In the genomic region with DNA sequence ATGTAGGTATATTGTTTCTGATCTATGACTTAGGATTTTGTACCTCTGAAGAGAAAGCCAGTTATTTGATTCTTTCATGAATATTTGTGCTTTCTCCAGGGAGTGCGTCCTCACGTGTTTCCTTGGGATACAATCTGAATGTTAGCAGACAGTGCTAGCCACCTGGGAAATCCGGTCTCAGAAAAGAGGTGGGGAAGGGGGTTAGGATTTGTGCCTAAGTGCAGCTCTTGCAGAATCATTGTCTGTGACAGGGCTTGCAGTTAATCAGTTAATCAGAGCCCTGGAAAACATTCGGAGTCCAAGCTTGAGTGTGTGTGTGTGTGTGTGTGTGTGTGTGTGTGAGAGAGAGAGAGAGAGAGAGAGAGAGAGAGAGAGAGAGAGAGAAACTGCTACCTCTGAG, we compare ENCODE assay signal across 16 mouse cellular contexts. TPM values are rescaled to one million over a fixed set of nuclear protein-coding genes. Genes with fewer than 3 reads are reported as not detected.
DNase-seq lines count a peak whose midpoint lies in the region; ATAC-seq and TF ChIP-seq lines count a peak whose summit lies in the region.
"Had no signal": no experiment of that assay in that cellular context is flagged by ENCODE, and none has a peak within 500 bp of the region (broad histone marks: within the 10 kb centered on the region; RNA-seq: fewer than 3 reads in every experiment).

No protein-coding gene starts in this region.

- H3K9me3 ChIP-seq in hindbrain, embryonic 12.5 days (replicated peaks): no peaks in the 10 kb centered on the region
- no peaks in the 10 kb centered on the region for H3K9me3 ChIP-seq in hindbrain, embryonic 10.5 days
- no peaks in the 10 kb centered on the region for H3K9me3 ChIP-seq in neural tube, embryonic 13.5 days
- H3K9me3 ChIP-seq in hindbrain, postnatal 0 days (ENCODE audit: low read length): no peaks in the 10 kb centered on the region
- H3K9me3 ChIP-seq: limb, embryonic 10.5 days; liver, embryonic 13.5 days had no signal

- no peaks in the 10 kb centered on the region for H3K36me3 ChIP-seq in hindbrain, embryonic 12.5 days
- H3K36me3 ChIP-seq in hindbrain, embryonic 10.5 days: no peaks in the 10 kb centered on the region
- H3K36me3 ChIP-seq in neural tube, embryonic 13.5 days: no peaks in the 10 kb centered on the region
- no peaks in the 10 kb centered on the region for H3K36me3 ChIP-seq in hindbrain, postnatal 0 days (ENCODE audit: insufficient read depth, low read length)
- H3K36me3 ChIP-seq: limb, embryonic 10.5 days; liver, embryonic 13.5 days had no signal

- peak overlapping the region; percentile 38; the same call in 1 of the 2 replicates for H3K4me2 ChIP-seq in hindbrain, embryonic 12.5 days (replicated peaks)
- H3K4me2 ChIP-seq in neural tube, embryonic 13.5 days: peak overlapping the region; percentile 43
- H3K4me2 ChIP-seq in hindbrain, postnatal 0 days (ENCODE audit: low read depth, low read length): peak overlapping the region; percentile 50
- H3K4me2 ChIP-seq: liver, embryonic 13.5 days had no signal

- no peak for ATAC-seq in hindbrain, embryonic 12.5 days (ENCODE audit: low FRiP score)
- ATAC-seq in neural tube, embryonic 13.5 days (ENCODE audit: low read depth): 0 out of 2 replicates have a peak, but pooled peaks have one; percentile 28
- no peak for ATAC-seq in hindbrain, postnatal 0 days
- ATAC-seq in erythroblast, adult 5-6 weeks (replicated peaks; ENCODE audit: low FRiP score, poor library complexity, severe bottlenecking): no peak

- H3K9ac ChIP-seq in hindbrain, embryonic 12.5 days: no peak overlapping the region
- H3K9ac ChIP-seq in neural tube, embryonic 13.5 days: no peak overlapping the region; the same call in 1 of the 2 replicates
- H3K9ac ChIP-seq in hindbrain, postnatal 0 days (replicated peaks; ENCODE audit: low read length): peak overlapping the region; percentile 41
- H3K9ac ChIP-seq: liver, embryonic 13.5 days had no signal

- peaks cover 9% of the 10 kb centered on the region for H3K4me1 ChIP-seq in hindbrain, embryonic 12.5 days
- H3K4me1 ChIP-seq in hindbrain, embryonic 10.5 days (replicated peaks): peaks cover 7% of the 10 kb centered on the region; the same call in 1 of the 2 replicates
- peaks cover 34% of the 10 kb centered on the region for H3K4me1 ChIP-seq in neural tube, embryonic 13.5 days (replicated peaks)
- H3K4me1 ChIP-seq in hindbrain, postnatal 0 days (ENCODE audit: insufficient read depth, low read length): peaks cover 11% of the 10 kb centered on the region
- H3K4me1 ChIP-seq: liver, embryonic 13.5 days had no signal

- no peaks in the 10 kb centered on the region for H3K27me3 ChIP-seq in hindbrain, embryonic 12.5 days
- no peaks in the 10 kb centered on the region for H3K27me3 ChIP-seq in hindbrain, embryonic 10.5 days (ENCODE audit: insufficient read depth, poor library complexity, severe bottlenecking)
- no peaks in the 10 kb centered on the region for H3K27me3 ChIP-seq in neural tube, embryonic 13.5 days
- no peaks in the 10 kb centered on the region for H3K27me3 ChIP-seq in hindbrain, postnatal 0 days (ENCODE audit: insufficient read depth, low read length)
- H3K27me3 ChIP-seq: liver, embryonic 13.5 days had no signal

- 60% methylated on average over 4 of the region's 4 CpGs for WGBS in hindbrain, embryonic 12.5 days
- 76% methylated on average over 4 of the region's 4 CpGs for WGBS in hindbrain, embryonic 10.5 days
- WGBS in neural tube, embryonic 13.5 days: 67% methylated on average over 4 of the region's 4 CpGs
- WGBS in hindbrain, postnatal 0 days: 36% methylated on average over 4 of the region's 4 CpGs

- H3K27ac ChIP-seq in hindbrain, embryonic 12.5 days: no peak overlapping the region
- no peak overlapping the region for H3K27ac ChIP-seq in hindbrain, embryonic 10.5 days
- no peak overlapping the region for H3K27ac ChIP-seq in neural tube, embryonic 13.5 days (replicated peaks)
- peak overlapping the region; percentile 27; the same call in 1 of the 2 replicates for H3K27ac ChIP-seq in hindbrain, postnatal 0 days
- H3K27ac ChIP-seq: limb, embryonic 10.5 days; liver, embryonic 13.5 days had no signal

- DNase-seq in hindbrain, embryonic 10.5 days (ENCODE audit: low spot score): no peak
- no peak for DNase-seq in neural tube, embryonic 10.5 days (ENCODE audit: extremely low spot score, low spot score)
- peak; percentile 31 for DNase-seq in hindbrain, postnatal 0 days (ENCODE audit: low spot score)
- no peak for DNase-seq in left cerebral cortex, adult 11 months (ENCODE audit: low spot score)

- no peak for TF ChIP-seq CTCF in hindbrain, postnatal 0 days (IDR thresholded peaks at IDR 0.05; ENCODE audit: low read depth)

- H3K4me3 ChIP-seq in hindbrain, embryonic 12.5 days: peak overlapping the region; percentile 10; the same call in 1 of the 2 replicates
- H3K4me3 ChIP-seq in hindbrain, embryonic 10.5 days: no peak overlapping the region
- H3K4me3 ChIP-seq in neural tube, embryonic 13.5 days: peak overlapping the region; percentile 27
- peak overlapping the region; percentile 33 for H3K4me3 ChIP-seq in hindbrain, postnatal 0 days (ENCODE audit: low read length)
- H3K4me3 ChIP-seq: limb, embryonic 10.5 days; liver, embryonic 13.5 days had no signal

RNA-seq across cellular contexts. Expression of a gene that starts 0.6 kb away (rescaled TPM):
- polyA plus RNA-seq in hindbrain, embryonic 12.5 days (2016; fragmentation: Nextera tagmentation; extraction: Ambion mirVana): 97.1 and 116 TPM in 2 replicates
- polyA plus RNA-seq in hindbrain, embryonic 10.5 days (2016; fragmentation: Nextera tagmentation; extraction: Ambion mirVana): 6.5 and 35.1 TPM in 2 replicates
- polyA plus RNA-seq in neural tube, embryonic 13.5 days (2015; fragmentation: Nextera tagmentation; extraction: Ambion mirVana): 133 and 136 TPM in 2 replicates
- total RNA-seq in hindbrain, postnatal 0 days (2014; rRNA removed): 213 and 218 TPM in 2 replicates
- polyA plus RNA-seq in hindbrain, postnatal 0 days (2015; fragmentation: Nextera tagmentation; extraction: Ambion mirVana): 753 and 804 TPM in 2 replicates
- total RNA-seq in erythroblast, adult 5-6 weeks (2015; ENCODE audit: low replicate concordance): not detected in 2 replicates
- not detected in 2 replicates for total RNA-seq in erythroblast, adult 5-6 weeks (2017; ENCODE audit: low replicate concordance)
- total RNA-seq: common myeloid progenitor, adult 5-6 weeks; ES-E14; granulocyte monocyte progenitor cell, adult 5-6 weeks; megakaryocyte-erythroid progenitor cell, adult 5-6 weeks had no signal
- polyA plus RNA-seq: thymus, adult 2 months had no signal

RNA-seq across cellular contexts. Expression of a gene that starts 24.6 kb away (rescaled TPM):
- polyA plus RNA-seq in hindbrain, embryonic 12.5 days (2016; fragmentation: Nextera tagmentation; extraction: Ambion mirVana): not detected in 2 replicates
- not detected in 2 replicates for polyA plus RNA-seq in hindbrain, embryonic 10.5 days (2016; fragmentation: Nextera tagmentation; extraction: Ambion mirVana)
- not detected in 2 replicates for polyA plus RNA-seq in neural tube, embryonic 13.5 days (2015; fragmentation: Nextera tagmentation; extraction: Ambion mirVana)
- 1.3 TPM in 1 of 2 replicates, not detected in the other for total RNA-seq in hindbrain, postnatal 0 days (2014; rRNA removed)
- polyA plus RNA-seq in hindbrain, postnatal 0 days (2015; fragmentation: Nextera tagmentation; extraction: Ambion mirVana): not detected in 2 replicates
- 29.6 and 33.0 TPM in 2 replicates for total RNA-seq in erythroblast, adult 5-6 weeks (2015; ENCODE audit: low replicate concordance)
- 28.4 and 42.7 TPM in 2 replicates for total RNA-seq in erythroblast, adult 5-6 weeks (2017; ENCODE audit: low replicate concordance)
- total RNA-seq: adrenal gland, adult 18-20 months; ES-E14; megakaryocyte-erythroid progenitor cell, adult 5-6 weeks had no signal
- polyA plus RNA-seq: heart, embryonic 14.5 days had no signal
